Mouse (Mus musculus): ENCODE data around the gene Panx3. TPM values are rescaled to one million over a fixed set of nuclear protein-coding genes. Genes with fewer than 3 reads are reported as not detected.

The Panx3 gene
- not detected in 2 replicates for polyA plus RNA-seq (2015; fragmentation: Nextera tagmentation; extraction: Ambion mirVana)

GRCm38 (mm10) chr9:37669115-37669514 lies at the start of gene Panx3:
Panx3 (minus strand) TSS chr9:37669235.
- Histone ChIP-seq H3K36me3 (no peaks in the 10 kb centered on the region), H3K4me1 (replicated peaks) (no peaks in the 10 kb centered on the region), H3K4me3 (replicated peaks) (no peak within 1 kb of the TSS), H3K27ac (no peak within 1 kb of the TSS), H3K9me3 (no peaks in the 10 kb centered on the region), H3K27me3 (replicated peaks) (no peaks in the 10 kb centered on the region), H3K9ac (no peak within 1 kb of the TSS), H3K4me2 (replicated peaks) (no peak within 1 kb of the TSS)
- ATAC-seq, result no peak
- WGBS, result 58% methylated on average over 6 of the region's 6 CpGs

GRCm38 (mm10) chr9:37716150-37716549 lies 47.1 kb upstream of the Panx3 start, which contains the start of gene Olfr160:
Olfr160 (minus strand) TSS chr9:37716250.
- H3K36me3 ChIP-seq, result no peaks in the 10 kb centered on the region

GRCm38 (mm10) chr9:37689970-37690686 lies 21.1 kb upstream of the Panx3 start:
- Histone ChIP-seq H3K9me3 (no peaks in the 10 kb centered on the region), H3K27me3 (replicated peaks) (no peaks in the 10 kb centered on the region), H3K4me1 (replicated peaks) (no peaks in the 10 kb centered on the region), H3K4me3 (replicated peaks) (no peak overlapping the region), H3K9ac (no peak overlapping the region), H3K4me2 (replicated peaks) (no peak overlapping the region), H3K27ac (no peak overlapping the region), H3K36me3 (no peaks in the 10 kb centered on the region)
- no peak for ATAC-seq
- WGBS, result 59% methylated on average over 5 of the region's 5 CpGs

More at GRCm38 (mm10) chr9:37716150-37716549, 47.1 kb upstream of the Panx3 start, which contains the start of gene Olfr160:
- 63% methylated on average over 1 of the region's 1 CpGs for WGBS
- no peaks in the 10 kb centered on the region for H3K4me1 ChIP-seq (replicated peaks)
- H3K9me3 ChIP-seq, result no peaks in the 10 kb centered on the region
- H3K27ac ChIP-seq, result no peak within 1 kb of the TSS
- no peaks in the 10 kb centered on the region for H3K27me3 ChIP-seq (replicated peaks)
- ATAC-seq, result no peak
- H3K4me3 ChIP-seq (replicated peaks), result no peak within 1 kb of the TSS
- no peak within 1 kb of the TSS for H3K9ac ChIP-seq
- H3K4me2 ChIP-seq (replicated peaks), result no peak within 1 kb of the TSS

- no peak overlapping the region for H3K4me3 ChIP-seq (replicated peaks)
- ATAC-seq, result no peak
- H3K4me2 ChIP-seq (replicated peaks), result no peak overlapping the region
- H3K9me3 ChIP-seq, result no peaks in the 10 kb centered on the region
- no peaks in the 10 kb centered on the region for H3K4me1 ChIP-seq (replicated peaks)
- 47% methylated on average over 3 of the region's 3 CpGs for WGBS
- no peaks in the 10 kb centered on the region for H3K27me3 ChIP-seq (replicated peaks)
- H3K36me3 ChIP-seq, result no peaks in the 10 kb centered on the region
- no peak overlapping the region for H3K9ac ChIP-seq
- no peak overlapping the region for H3K27ac ChIP-seq
Measured at GRCm38 (mm10) chr9:37687941-37688303, 18.9 kb upstream of the Panx3 start.

GRCm38 (mm10) chr9:37687288-37687940 lies 18.4 kb upstream of the Panx3 start:
- no peak overlapping the region for H3K27ac ChIP-seq
- H3K36me3 ChIP-seq, result no peaks in the 10 kb centered on the region
- no peaks in the 10 kb centered on the region for H3K4me1 ChIP-seq (replicated peaks)
- no peaks in the 10 kb centered on the region for H3K27me3 ChIP-seq (replicated peaks)
- 82% methylated on average over 3 of the region's 3 CpGs for WGBS
- no peak overlapping the region for H3K4me3 ChIP-seq (replicated peaks)
- H3K9me3 ChIP-seq, result no peaks in the 10 kb centered on the region
- no peak for ATAC-seq
- no peak overlapping the region for H3K4me2 ChIP-seq (replicated peaks)
- no peak overlapping the region for H3K9ac ChIP-seq

GRCm38 (mm10) chr9:37681123-37681522 lies 12.1 kb upstream of the Panx3 start:
- Histone ChIP-seq H3K9ac (no peak overlapping the region), H3K27ac (no peak overlapping the region), H3K4me3 (replicated peaks) (no peak overlapping the region), H3K27me3 (replicated peaks) (no peaks in the 10 kb centered on the region), H3K4me2 (replicated peaks) (no peak overlapping the region), H3K36me3 (no peaks in the 10 kb centered on the region), H3K4me1 (replicated peaks) (no peaks in the 10 kb centered on the region), H3K9me3 (no peaks in the 10 kb centered on the region)
- ATAC-seq, result no peak
- WGBS, result 100% methylated on average over 1 of the region's 1 CpGs

GRCm38 (mm10) chr9:37675287-37675686 lies 6.3 kb upstream of the Panx3 start:
- H3K27ac ChIP-seq, result no peak overlapping the region
- no peak overlapping the region for H3K4me2 ChIP-seq (replicated peaks)
- no peaks in the 10 kb centered on the region for H3K36me3 ChIP-seq
- H3K27me3 ChIP-seq (replicated peaks), result no peaks in the 10 kb centered on the region
- no peak overlapping the region for H3K4me3 ChIP-seq (replicated peaks)
- 73% methylated on average over 4 of the region's 4 CpGs for WGBS
- H3K4me1 ChIP-seq (replicated peaks), result no peaks in the 10 kb centered on the region
- H3K9me3 ChIP-seq, result no peaks in the 10 kb centered on the region
- no peak overlapping the region for H3K9ac ChIP-seq
- no peak for ATAC-seq

- Histone ChIP-seq H3K36me3 (no peaks in the 10 kb centered on the region), H3K4me1 (replicated peaks) (no peaks in the 10 kb centered on the region)
- 89% methylated on average over 3 of the region's 3 CpGs for WGBS
Measured at GRCm38 (mm10) chr9:37670261-37670660, 1.2 kb upstream of the Panx3 start.

GRCm38 (mm10) chr9:37669678-37670077 lies 643 bp upstream of the Panx3 start:
- H3K36me3 ChIP-seq, result no peaks in the 10 kb centered on the region
- H3K9ac ChIP-seq, result no peak overlapping the region
- no peaks in the 10 kb centered on the region for H3K27me3 ChIP-seq (replicated peaks)
- ATAC-seq, result no peak
- no peak overlapping the region for H3K4me2 ChIP-seq (replicated peaks)
- no peaks in the 10 kb centered on the region for H3K4me1 ChIP-seq (replicated peaks)
- no peak overlapping the region for H3K4me3 ChIP-seq (replicated peaks)
- no peak overlapping the region for H3K27ac ChIP-seq
- no peaks in the 10 kb centered on the region for H3K9me3 ChIP-seq
- WGBS, result 45% methylated on average over 4 of the region's 4 CpGs

More at GRCm38 (mm10) chr9:37670261-37670660, 1.2 kb upstream of the Panx3 start:
- Histone ChIP-seq H3K9me3 (no peaks in the 10 kb centered on the region), H3K9ac (no peak overlapping the region), H3K27me3 (replicated peaks) (no peaks in the 10 kb centered on the region), H3K4me2 (replicated peaks) (no peak overlapping the region), H3K27ac (no peak overlapping the region), H3K4me3 (replicated peaks) (no peak overlapping the region)
- ATAC-seq, result no peak

GRCm38 (mm10) chr9:37666045-37666444 lies 3.0 kb downstream of the Panx3 start:
- ATAC-seq, result no peak
- H3K27ac ChIP-seq, result no peak overlapping the region
- H3K4me2 ChIP-seq (replicated peaks), result no peak overlapping the region
- 64% methylated on average over 7 of the region's 7 CpGs for WGBS
- no peak overlapping the region for H3K9ac ChIP-seq
- no peaks in the 10 kb centered on the region for H3K4me1 ChIP-seq (replicated peaks)
- no peaks in the 10 kb centered on the region for H3K9me3 ChIP-seq
- H3K4me3 ChIP-seq (replicated peaks), result no peak overlapping the region
- no peaks in the 10 kb centered on the region for H3K27me3 ChIP-seq (replicated peaks)
- no peaks in the 10 kb centered on the region for H3K36me3 ChIP-seq

- WGBS, result 62% methylated on average over 2 of the region's 2 CpGs
- ATAC-seq, result no peak
- Histone ChIP-seq H3K4me1 (replicated peaks) (no peaks in the 10 kb centered on the region), H3K27me3 (replicated peaks) (no peaks in the 10 kb centered on the region), H3K4me2 (replicated peaks) (no peak overlapping the region), H3K36me3 (no peaks in the 10 kb centered on the region), H3K27ac (no peak overlapping the region), H3K9ac (no peak overlapping the region), H3K9me3 (no peaks in the 10 kb centered on the region), H3K4me3 (replicated peaks) (no peak overlapping the region)
Measured at GRCm38 (mm10) chr9:37664604-37665003, 4.4 kb downstream of the Panx3 start.

- H3K9ac ChIP-seq, result no peak overlapping the region
- H3K27me3 ChIP-seq (replicated peaks), result no peaks in the 10 kb centered on the region
- no peak overlapping the region for H3K4me3 ChIP-seq (replicated peaks)
- H3K4me2 ChIP-seq (replicated peaks), result no peak overlapping the region
- WGBS, result 55% methylated on average over 1 of the region's 1 CpGs
- no peaks in the 10 kb centered on the region for H3K4me1 ChIP-seq (replicated peaks)
- ATAC-seq, result no peak
- H3K9me3 ChIP-seq, result no peaks in the 10 kb centered on the region
- no peak overlapping the region for H3K27ac ChIP-seq
- H3K36me3 ChIP-seq, result no peaks in the 10 kb centered on the region
Measured at GRCm38 (mm10) chr9:37663210-37663609, 5.8 kb downstream of the Panx3 start.

- 79% methylated on average over 6 of the region's 6 CpGs for WGBS
- H3K27me3 ChIP-seq (replicated peaks), result no peaks in the 10 kb centered on the region
- ATAC-seq, result no peak
- no peaks in the 10 kb centered on the region for H3K36me3 ChIP-seq
- no peaks in the 10 kb centered on the region for H3K9me3 ChIP-seq
- H3K9ac ChIP-seq, result no peak overlapping the region
- H3K4me1 ChIP-seq (replicated peaks), result no peaks in the 10 kb centered on the region
- H3K4me3 ChIP-seq (replicated peaks), result no peak overlapping the region
- no peak overlapping the region for H3K4me2 ChIP-seq (replicated peaks)
- H3K27ac ChIP-seq, result no peak overlapping the region
Measured at GRCm38 (mm10) chr9:37659413-37659812, 9.6 kb downstream of the Panx3 start.
